Mouse (Mus musculus) mesoderm, embryonic 11.5 days (tissue): ENCODE results near the gene Gm21731.
"Not testable (repeated sequence)": the region's sequence is repeated elsewhere in the genome, so short reads cannot be mapped to it uniquely, and the experiment has no call there.

Experiments used
- DNase-seq: peaks from one replicate; pipeline ENCODE4 v3.0.0-alpha.2; 2012; ENCODE audit warnings: low read depth, low spot score

The Gm21731 gene

DNA sequence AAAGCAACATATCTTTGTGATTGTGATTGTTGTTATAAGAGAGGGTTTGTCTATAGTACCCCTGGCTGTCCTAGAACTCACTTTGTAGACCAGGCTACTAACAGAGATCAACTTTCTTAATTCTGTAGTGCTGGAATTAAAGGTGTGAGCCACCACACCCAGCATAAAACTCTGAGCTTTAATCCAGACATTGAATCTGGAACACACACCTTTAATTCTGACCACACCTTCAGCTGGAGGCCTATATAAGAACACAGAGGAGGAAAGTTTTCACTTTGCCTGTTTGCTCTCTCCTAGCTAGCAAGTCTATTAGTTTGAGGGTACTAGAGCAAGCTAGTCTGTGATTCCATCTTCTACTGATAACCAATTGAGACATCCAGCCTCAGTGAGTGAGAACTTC, at the start of gene Gm21731:
Gene Gm21731 (plus strand): TSS at position 301 of the 400 bp plus-strand sequence.
- DNase-seq = not testable (repeated sequence)

DNA sequence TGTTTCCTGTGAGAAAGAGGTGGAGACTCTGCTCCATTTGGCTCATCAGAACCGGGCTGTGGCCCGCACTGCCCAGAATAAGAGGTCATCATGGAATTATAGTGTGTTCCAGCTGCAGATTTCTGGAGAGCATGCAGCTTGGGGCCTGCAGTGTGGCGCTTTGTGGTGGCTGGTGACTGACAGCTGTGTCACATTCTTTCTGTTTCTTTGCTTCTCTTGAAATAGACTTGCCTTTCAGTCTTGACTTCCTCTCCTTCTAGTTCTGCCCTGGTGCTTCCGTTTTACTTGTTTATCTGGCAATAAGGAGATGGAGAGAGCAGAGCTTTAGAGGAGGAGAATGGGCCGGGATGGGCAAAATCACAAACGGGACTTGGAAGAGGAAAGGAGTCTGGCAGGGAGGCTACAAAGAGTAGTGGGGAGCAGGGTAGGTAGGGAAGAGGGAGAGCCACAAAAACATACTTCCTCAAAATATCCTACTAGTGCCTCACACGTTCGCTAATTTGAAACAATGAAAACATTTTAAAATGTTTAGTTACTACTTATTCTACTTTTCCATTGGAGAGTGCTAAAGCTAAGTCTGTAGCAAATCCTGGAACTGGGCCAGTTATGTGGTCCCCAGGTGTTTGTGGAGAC, 42.6 kb upstream of the Gm21731 start:
- not testable (repeated sequence) for DNase-seq

DNA sequence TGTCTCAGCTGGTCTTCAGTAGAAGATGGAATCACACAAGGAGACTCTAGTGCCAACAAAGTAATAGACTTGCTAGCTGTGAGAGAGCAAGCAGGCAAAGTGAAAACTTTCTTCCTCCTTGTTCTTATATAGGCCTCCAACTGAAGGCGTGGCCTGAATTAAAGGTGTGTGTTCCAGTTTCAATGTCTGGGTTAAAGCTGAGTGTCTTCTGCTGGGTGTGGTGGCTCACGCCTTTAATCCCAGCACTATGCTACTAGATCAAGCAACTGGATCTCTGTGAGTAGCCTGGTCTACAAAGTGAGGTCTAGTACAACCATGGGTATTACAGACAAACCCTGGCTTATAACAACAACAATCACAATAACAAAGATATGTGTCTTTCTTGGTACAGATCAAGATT, 23.1 kb upstream of the Gm21731 start, which contains the start of gene Gm21762:
Gene Gm21762 (minus strand): TSS at position 101 of the 400 bp plus-strand sequence.
- DNase-seq = not testable (repeated sequence)

DNA sequence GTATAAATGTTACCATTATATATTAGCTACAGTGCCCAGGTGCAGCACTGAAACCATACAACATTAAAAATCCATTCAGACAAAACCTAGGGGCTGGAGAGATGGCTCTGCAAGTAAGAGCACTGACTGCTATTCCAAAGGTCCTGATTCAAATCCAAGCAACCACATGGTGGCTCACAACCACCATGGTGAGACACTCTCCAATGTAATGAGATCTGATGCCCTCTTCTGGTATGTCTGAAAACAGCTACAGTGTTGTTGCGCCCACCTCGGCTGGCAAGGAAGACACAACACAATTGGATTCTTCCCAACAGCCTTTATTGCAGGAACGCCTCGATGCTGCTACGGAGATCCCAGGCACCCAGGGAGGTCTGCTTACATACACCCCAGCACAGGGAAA, 18.0 kb upstream of the Gm21731 start:
- not testable (repeated sequence) for DNase-seq

DNA sequence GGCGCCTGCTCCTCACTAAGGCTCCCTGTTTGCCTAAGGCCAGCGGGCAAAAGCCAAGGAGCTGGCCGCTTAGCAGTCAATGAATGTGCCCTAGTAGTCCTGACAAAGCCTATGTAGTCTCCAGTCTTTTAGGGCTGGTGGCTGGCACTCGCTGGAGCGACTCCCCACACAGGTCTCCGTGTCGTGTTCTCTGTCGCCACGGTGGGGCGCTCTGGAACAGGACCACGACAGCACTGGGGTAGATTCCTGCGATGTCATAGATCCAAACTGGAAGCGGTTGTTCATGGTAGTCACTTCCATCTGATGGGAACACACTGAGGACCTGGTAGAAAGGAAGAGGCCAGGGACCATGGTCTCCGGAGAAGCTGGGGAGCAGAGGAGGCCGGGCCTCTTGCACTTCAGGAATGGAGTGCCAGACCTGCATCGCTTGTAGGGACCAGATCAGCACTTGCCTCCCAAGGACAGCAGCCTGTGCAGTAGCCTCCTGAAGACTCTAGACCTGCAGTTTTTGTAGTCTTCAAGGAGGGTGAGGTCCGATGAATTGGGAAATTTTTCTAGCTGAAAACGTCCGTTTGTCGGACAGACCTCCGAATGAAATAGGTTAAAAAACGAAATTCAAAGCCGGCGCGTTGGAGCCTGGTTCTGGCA, 15.8 kb upstream of the Gm21731 start:
- DNase-seq = not testable (repeated sequence)

DNA sequence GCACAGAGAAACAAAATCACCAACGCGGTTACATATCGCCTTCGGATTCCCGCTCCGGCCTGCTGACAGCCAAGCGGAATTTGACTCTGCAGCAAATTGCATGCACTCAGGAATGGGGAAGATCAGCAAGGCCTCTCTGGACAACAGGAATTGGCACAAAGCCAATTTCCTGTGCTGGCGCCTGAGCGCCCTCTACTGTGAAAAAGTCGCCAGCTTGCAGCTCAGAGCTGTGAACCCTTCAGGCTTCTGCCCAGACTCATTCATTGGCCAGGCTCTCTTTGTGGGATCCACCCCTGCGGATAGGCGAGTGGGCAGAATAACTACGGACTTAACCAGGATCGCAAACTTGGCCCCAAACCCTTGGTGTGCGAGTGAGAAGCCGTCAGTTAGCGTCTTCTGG, 7.1 kb upstream of the Gm21731 start:
- not testable (repeated sequence) for DNase-seq

DNA sequence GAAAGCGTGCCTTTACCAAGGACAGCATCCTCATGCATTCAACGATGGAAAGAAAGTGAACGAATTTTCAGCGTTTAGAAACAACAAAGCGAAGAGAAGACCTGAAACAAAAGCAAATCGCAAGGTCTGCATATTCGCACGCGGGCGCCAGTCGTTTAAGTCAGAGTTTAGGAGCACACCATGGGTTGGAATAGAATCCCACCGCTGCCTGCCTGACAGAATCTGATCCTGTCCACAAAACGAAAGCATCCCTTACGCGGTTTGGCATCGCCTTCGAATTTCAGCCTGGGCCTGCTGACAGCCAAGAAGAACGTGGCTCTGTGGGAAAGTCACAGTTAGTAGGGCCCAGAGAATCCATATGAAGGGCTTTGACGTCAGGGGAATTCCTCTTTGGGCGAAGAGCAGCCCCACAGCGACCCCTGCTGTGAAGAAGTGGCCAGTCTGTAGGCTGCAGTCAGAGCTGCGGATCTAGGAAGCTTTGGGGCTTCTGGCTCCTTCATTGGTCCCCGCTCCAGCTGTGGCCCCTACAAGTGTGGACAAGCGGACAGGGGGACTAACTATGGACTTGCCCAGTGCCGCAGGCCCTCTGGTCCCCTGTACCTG, 6.4 kb upstream of the Gm21731 start:
- DNase-seq = not testable (repeated sequence)

DNA sequence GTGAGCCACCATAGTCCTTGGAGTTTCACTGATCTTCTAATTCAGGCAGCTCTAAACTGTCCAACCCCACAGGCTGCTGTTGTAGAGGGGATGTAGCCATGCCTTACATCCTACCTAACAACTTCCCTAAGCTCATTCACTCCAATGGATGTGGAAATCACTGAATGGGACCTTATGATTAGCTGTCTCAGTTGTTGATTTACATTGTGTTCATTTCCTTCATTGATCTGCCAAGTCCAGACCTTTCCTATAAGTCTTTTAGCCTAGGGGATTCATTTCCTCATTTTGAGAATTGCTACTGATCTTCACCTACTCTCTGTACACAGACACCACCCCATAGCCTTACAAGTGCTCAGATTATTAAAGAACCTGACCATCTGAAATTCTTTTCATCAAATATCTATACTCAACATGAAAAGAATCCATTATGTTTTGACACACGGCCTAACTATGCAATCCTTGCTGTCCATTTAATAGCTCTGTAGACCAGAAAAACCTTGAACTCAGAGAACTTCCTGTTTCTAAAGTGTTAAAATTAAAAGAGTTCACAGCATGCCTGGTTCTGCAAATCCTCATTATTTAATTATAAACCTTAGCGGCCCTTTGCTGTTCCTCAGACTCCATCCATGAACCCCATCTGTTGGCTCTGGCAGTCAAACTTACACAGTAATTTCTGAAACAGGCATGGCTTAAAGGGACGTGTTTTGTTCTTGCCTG, 12.5 kb downstream of the Gm21731 start:
- DNase-seq = not testable (repeated sequence)

DNA sequence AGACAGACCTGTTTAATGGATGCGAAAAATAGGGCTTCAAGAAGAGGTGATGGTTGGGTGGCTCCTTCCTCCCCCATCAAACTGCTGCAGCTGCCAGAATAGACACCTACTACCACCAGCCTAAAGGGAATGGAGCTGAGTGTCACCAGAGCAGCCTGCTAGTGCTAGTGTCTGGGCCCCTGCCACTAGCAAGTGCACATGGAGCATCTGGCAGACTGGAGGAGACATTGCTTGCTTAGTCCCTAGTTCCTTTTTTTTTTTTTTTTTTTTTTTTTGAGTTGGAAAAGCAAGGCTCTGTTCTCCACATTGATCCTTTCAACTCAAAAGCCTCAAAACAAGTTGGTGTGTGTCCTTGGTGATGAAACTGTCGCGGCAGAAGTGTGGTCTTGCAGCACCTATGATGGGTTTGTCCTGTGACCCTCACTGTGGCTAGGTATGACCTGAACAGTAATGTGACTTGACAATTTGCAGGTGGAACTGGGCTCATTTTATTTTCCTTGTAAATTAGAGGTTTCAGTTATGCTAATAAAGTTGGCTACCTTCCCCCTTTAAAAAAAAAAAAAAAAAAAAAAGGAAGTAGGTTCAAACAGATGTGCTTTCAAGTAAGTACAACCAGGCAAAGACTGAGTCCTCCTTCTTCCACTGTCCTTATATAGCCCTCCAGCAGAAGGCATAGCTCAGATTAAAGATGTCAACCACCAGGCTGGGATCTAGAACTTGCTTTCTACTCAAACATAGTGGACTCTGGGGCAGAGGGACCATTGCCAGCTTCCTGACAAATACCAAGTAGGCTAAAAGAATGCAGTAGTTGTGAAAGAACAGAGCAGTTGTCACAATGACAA, 20.1 kb downstream of the Gm21731 start:
- not testable (repeated sequence) for DNase-seq

DNA sequence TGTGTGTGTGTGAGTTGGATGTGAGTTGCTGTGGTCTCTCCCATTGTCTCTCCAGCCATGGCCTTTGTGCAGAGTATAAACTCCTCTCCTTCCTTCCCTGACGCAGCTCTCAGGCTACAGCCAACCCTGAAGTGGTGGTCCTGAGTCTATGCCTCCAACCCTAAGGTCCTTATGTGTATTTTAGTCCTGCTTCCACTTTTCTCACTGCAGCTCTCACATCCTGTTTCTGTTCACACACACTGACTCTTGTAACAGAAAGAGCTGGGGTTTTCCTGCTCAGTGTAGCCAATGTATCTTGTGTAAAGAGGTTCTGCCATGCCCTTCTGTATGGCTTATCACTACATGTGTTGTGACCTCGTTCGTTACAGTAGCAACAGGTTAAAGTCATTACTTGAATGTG, 20.8 kb downstream of the Gm21731 start:
- not testable (repeated sequence) for DNase-seq

DNA sequence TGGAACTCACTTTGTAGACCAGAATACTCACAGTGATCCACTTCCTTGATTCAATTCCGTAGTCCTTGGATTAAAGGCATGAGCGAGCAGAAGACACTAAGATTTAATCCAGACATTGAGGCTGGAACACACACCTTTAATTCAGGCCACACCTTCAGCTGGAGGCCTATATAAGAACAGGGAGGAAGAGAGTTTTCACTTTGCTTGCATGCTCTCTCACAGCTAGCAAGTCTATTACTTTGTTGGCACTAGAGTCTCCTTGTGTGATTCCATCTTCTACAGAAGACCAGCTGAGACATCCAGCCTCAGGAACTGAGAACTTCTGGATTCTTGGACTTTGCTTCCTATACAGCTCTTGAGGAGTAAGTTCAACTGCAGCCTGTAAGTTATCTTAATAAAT, 24.0 kb downstream of the Gm21731 start, which contains the start of gene AF067061:
Gene AF067061 (plus strand): TSS at position 245 of the 400 bp plus-strand sequence.
- DNase-seq = not testable (repeated sequence)

DNA sequence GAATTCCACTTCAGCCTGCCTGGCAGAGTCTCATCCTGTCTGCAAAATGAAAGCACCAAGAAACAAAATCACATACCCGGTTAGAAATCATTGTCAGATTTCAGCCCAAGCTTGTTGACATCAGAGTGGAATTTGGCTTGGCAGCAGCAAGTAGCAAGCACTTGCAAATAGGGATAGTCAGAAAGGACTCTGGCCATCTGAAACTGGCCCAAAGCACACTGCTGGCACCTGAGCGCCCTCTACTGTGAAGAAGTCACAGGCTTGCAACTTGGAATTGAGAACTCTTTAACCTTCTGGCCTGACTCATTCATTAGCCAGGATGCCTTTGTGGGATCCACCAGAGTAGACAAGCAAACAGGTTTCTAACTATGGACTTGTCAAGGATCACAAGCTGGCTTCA, 38.9 kb downstream of the Gm21731 start:
- not testable (repeated sequence) for DNase-seq

DNA sequence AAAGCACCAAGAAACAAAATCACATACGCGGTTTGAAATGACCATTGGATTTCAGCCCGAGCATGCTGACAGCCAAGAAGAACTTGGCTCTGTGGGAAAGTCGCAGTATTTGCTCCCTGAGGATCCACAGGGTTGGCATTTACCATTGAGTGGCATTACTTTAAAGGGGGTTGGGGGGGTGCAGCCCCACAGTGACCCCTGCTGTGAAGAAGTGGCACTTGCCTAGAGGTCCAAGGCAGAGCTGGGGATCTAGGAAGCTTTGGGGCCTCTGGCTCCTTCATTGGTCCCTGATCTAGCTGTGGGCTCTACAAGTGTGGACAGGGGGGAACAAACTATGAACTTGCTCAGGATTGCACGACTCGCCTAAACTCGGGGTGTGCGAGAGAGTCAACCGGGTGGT, 39.9 kb downstream of the Gm21731 start:
- DNase-seq = no peak
